Mouse (Mus musculus) thymus, postnatal 0 days (tissue): ENCODE measurements around the gene Scg3. TPM values are rescaled to one million over a fixed set of nuclear protein-coding genes. Genes with fewer than 3 reads are reported as not detected.

Experiments
- polyA plus RNA-seq: library from polyadenylated mRNA; unstranded; fragments of >200 nt; fragmentation: Nextera tagmentation; extraction: Ambion mirVana; gene quantifications from 2 replicates; pipeline ENCODE4 v1.2.1, GENCODE M21; 2015

The Scg3 gene
- polyA plus RNA-seq, 1 experiment from 2014 or later, result 0.27 TPM

Other genes with a start within 250 kb of the Scg3 start
- gene Leo1, start 242.5 kb downstream of the Scg3 start, polyA plus RNA-seq, result 41.7 and 44.5 TPM in 2 replicates
- 101 and 105 TPM in 2 replicates for gene Tmod3, start 124.4 kb downstream of the Scg3 start, polyA plus RNA-seq
- gene Tmod2, start 72.7 kb downstream of the Scg3 start, polyA plus RNA-seq, result 2.2 and 2.4 TPM in 2 replicates
- gene Lysmd2, start 58.3 kb downstream of the Scg3 start, polyA plus RNA-seq, result 16.7 and 19.9 TPM in 2 replicates
- 0.39 and 0.43 TPM in 2 replicates for gene Bmp5, start 91.3 kb upstream of the Scg3 start, polyA plus RNA-seq